Mouse (Mus musculus): Measurements from ENCODE around the gene Nfatc2. TPM values are rescaled to one million over a fixed set of nuclear protein-coding genes. Genes with fewer than 3 reads are reported as not detected.

Nfatc2 gene
- polyA plus RNA-seq, 1 experiment from 2014 or later: 3.3 TPM

GRCm38 (mm10) chr2:168586512-168586911 is 14.9 kb downstream of the Nfatc2 start:
- H3K4me1 ChIP-seq (ENCODE audit: control insufficient read depth, insufficient read depth, low read length): peaks cover 9% of the 10 kb centered on the region; the same call in 1 of the 2 replicates
- no peak overlapping the region for H3K9ac ChIP-seq (ENCODE audit: low read length)
- no peak overlapping the region for H3K4me3 ChIP-seq (replicated peaks; ENCODE audit: low read length)
- no peaks in the 10 kb centered on the region for H3K36me3 ChIP-seq (ENCODE audit: control insufficient read depth, insufficient read depth, low read length)
- H3K27ac ChIP-seq (ENCODE audit: low read length): no peak overlapping the region
- no peaks in the 10 kb centered on the region for H3K9me3 ChIP-seq (replicated peaks; ENCODE audit: control insufficient read depth, low read length)
- no peak for ATAC-seq (ENCODE audit: insufficient read depth, low FRiP score)
- peaks cover 11% of the 10 kb centered on the region; the same call in 1 of the 2 replicates for H3K27me3 ChIP-seq (ENCODE audit: control insufficient read depth, insufficient read depth, low read length)
- no peak overlapping the region for H3K4me2 ChIP-seq (ENCODE audit: low read depth, low read length)
- WGBS: 82% methylated on average over 12 of the region's 12 CpGs

- H3K36me3 ChIP-seq (ENCODE audit: control insufficient read depth, insufficient read depth, low read length): no peaks in the 10 kb centered on the region
- H3K4me2 ChIP-seq (ENCODE audit: low read depth, low read length): no peak overlapping the region
- no peaks in the 10 kb centered on the region for H3K9me3 ChIP-seq (replicated peaks; ENCODE audit: control insufficient read depth, low read length)
- H3K4me3 ChIP-seq (replicated peaks; ENCODE audit: low read length): no peak overlapping the region
- H3K27me3 ChIP-seq (ENCODE audit: control insufficient read depth, insufficient read depth, low read length): peaks cover 9% of the 10 kb centered on the region; the same call in 1 of the 2 replicates
- 78% methylated on average over 6 of the region's 6 CpGs for WGBS
- H3K4me1 ChIP-seq (ENCODE audit: control insufficient read depth, insufficient read depth, low read length): peaks cover 13% of the 10 kb centered on the region
- H3K9ac ChIP-seq (ENCODE audit: low read length): no peak overlapping the region
- no peak for ATAC-seq (ENCODE audit: insufficient read depth, low FRiP score)
- H3K27ac ChIP-seq (ENCODE audit: low read length): no peak overlapping the region
Measured at GRCm38 (mm10) chr2:168584857-168585256, 16.6 kb downstream of the Nfatc2 start.

- Histone ChIP-seq H3K4me1 (ENCODE audit: control insufficient read depth, insufficient read depth, low read length) (peaks cover 15% of the 10 kb centered on the region), H3K27ac (ENCODE audit: low read length) (no peak overlapping the region), H3K36me3 (ENCODE audit: control insufficient read depth, insufficient read depth, low read length) (no peaks in the 10 kb centered on the region), H3K9me3 (replicated peaks; ENCODE audit: control insufficient read depth, low read length) (no peaks in the 10 kb centered on the region), H3K4me2 (ENCODE audit: low read depth, low read length) (no peak overlapping the region), H3K4me3 (replicated peaks; ENCODE audit: low read length) (no peak overlapping the region), H3K27me3 (ENCODE audit: control insufficient read depth, insufficient read depth, low read length) (peaks cover 5% of the 10 kb centered on the region; the same call in 1 of the 2 replicates), H3K9ac (ENCODE audit: low read length) (no peak overlapping the region)
- whole genome bisulfite sequencing: 70% methylated on average over 8 of the region's 8 CpGs
- no peak for ATAC-seq (ENCODE audit: insufficient read depth, low FRiP score)
Measured at GRCm38 (mm10) chr2:168584408-168584807, 17.0 kb downstream of the Nfatc2 start.

- 66% methylated on average over 5 of the region's 5 CpGs for WGBS
- H3K27me3 ChIP-seq (ENCODE audit: control insufficient read depth, insufficient read depth, low read length): no peaks in the 10 kb centered on the region
- H3K4me3 ChIP-seq (replicated peaks; ENCODE audit: low read length): no peak overlapping the region
- peaks cover 22% of the 10 kb centered on the region for H3K4me1 ChIP-seq (ENCODE audit: control insufficient read depth, insufficient read depth, low read length)
- no peaks in the 10 kb centered on the region for H3K36me3 ChIP-seq (ENCODE audit: control insufficient read depth, insufficient read depth, low read length)
- no peak overlapping the region; the same call in 1 of the 2 replicates for H3K9ac ChIP-seq (ENCODE audit: low read length)
- no peaks in the 10 kb centered on the region for H3K9me3 ChIP-seq (replicated peaks; ENCODE audit: control insufficient read depth, low read length)
- H3K27ac ChIP-seq (ENCODE audit: low read length): no peak overlapping the region
- no peak overlapping the region for H3K4me2 ChIP-seq (ENCODE audit: low read depth, low read length)
- no peak for ATAC-seq (ENCODE audit: insufficient read depth, low FRiP score)
Measured at GRCm38 (mm10) chr2:168583084-168583483, 18.4 kb downstream of the Nfatc2 start.

- peaks cover 36% of the 10 kb centered on the region for H3K4me1 ChIP-seq (ENCODE audit: control insufficient read depth, insufficient read depth, low read length)
- 54% methylated on average over 6 of the region's 6 CpGs for WGBS
- H3K4me3 ChIP-seq (replicated peaks; ENCODE audit: low read length): no peak overlapping the region
- peak overlapping the region; percentile 45; the same call in 1 of the 2 replicates for H3K9ac ChIP-seq (ENCODE audit: low read length)
- H3K4me2 ChIP-seq (ENCODE audit: low read depth, low read length): no peak overlapping the region
- no peak overlapping the region for H3K27ac ChIP-seq (ENCODE audit: low read length)
- no peaks in the 10 kb centered on the region for H3K27me3 ChIP-seq (ENCODE audit: control insufficient read depth, insufficient read depth, low read length)
- no peaks in the 10 kb centered on the region for H3K9me3 ChIP-seq (replicated peaks; ENCODE audit: control insufficient read depth, low read length)
- H3K36me3 ChIP-seq (ENCODE audit: control insufficient read depth, insufficient read depth, low read length): no peaks in the 10 kb centered on the region
- no peak for ATAC-seq (ENCODE audit: insufficient read depth, low FRiP score)
Measured at GRCm38 (mm10) chr2:168581207-168581854, 20.1 kb downstream of the Nfatc2 start.

- Histone ChIP-seq H3K9me3 (replicated peaks; ENCODE audit: control insufficient read depth, low read length) (no peaks in the 10 kb centered on the region), H3K4me3 (replicated peaks; ENCODE audit: low read length) (no peak overlapping the region), H3K4me1 (ENCODE audit: control insufficient read depth, insufficient read depth, low read length) (peaks cover 39% of the 10 kb centered on the region), H3K36me3 (ENCODE audit: control insufficient read depth, insufficient read depth, low read length) (no peaks in the 10 kb centered on the region), H3K27me3 (ENCODE audit: control insufficient read depth, insufficient read depth, low read length) (no peaks in the 10 kb centered on the region), H3K4me2 (ENCODE audit: low read depth, low read length) (peak overlapping the region; percentile 19; the same call in 1 of the 2 replicates), H3K9ac (ENCODE audit: low read length) (peak overlapping the region; percentile 28), H3K27ac (ENCODE audit: low read length) (no peak overlapping the region)
- no peak for ATAC-seq (ENCODE audit: insufficient read depth, low FRiP score)
- 49% methylated on average over 22 of the region's 22 CpGs for WGBS
Measured at GRCm38 (mm10) chr2:168580295-168580915, 21.1 kb downstream of the Nfatc2 start.

GRCm38 (mm10) chr2:168579601-168580130 is 21.8 kb downstream of the Nfatc2 start:
- WGBS: 70% methylated on average over 15 of the region's 15 CpGs
- Histone ChIP-seq H3K36me3 (ENCODE audit: control insufficient read depth, insufficient read depth, low read length) (no peaks in the 10 kb centered on the region), H3K27me3 (ENCODE audit: control insufficient read depth, insufficient read depth, low read length) (no peaks in the 10 kb centered on the region), H3K9me3 (replicated peaks; ENCODE audit: control insufficient read depth, low read length) (no peaks in the 10 kb centered on the region), H3K4me3 (replicated peaks; ENCODE audit: low read length) (no peak overlapping the region), H3K9ac (ENCODE audit: low read length) (peak overlapping the region; percentile 49; the same call in 1 of the 2 replicates), H3K27ac (ENCODE audit: low read length) (peak overlapping the region; percentile 44; the same call in 1 of the 2 replicates), H3K4me2 (ENCODE audit: low read depth, low read length) (no peak overlapping the region), H3K4me1 (ENCODE audit: control insufficient read depth, insufficient read depth, low read length) (peaks cover 45% of the 10 kb centered on the region)
- ATAC-seq (ENCODE audit: insufficient read depth, low FRiP score): no peak

GRCm38 (mm10) chr2:168579109-168579508 is 22.3 kb downstream of the Nfatc2 start:
- Histone ChIP-seq H3K36me3 (ENCODE audit: control insufficient read depth, insufficient read depth, low read length) (no peaks in the 10 kb centered on the region), H3K9me3 (replicated peaks; ENCODE audit: control insufficient read depth, low read length) (no peaks in the 10 kb centered on the region), H3K4me1 (ENCODE audit: control insufficient read depth, insufficient read depth, low read length) (peaks cover 49% of the 10 kb centered on the region), H3K9ac (ENCODE audit: low read length) (no peak overlapping the region; the same call in 1 of the 2 replicates), H3K4me2 (ENCODE audit: low read depth, low read length) (no peak overlapping the region), H3K27me3 (ENCODE audit: control insufficient read depth, insufficient read depth, low read length) (no peaks in the 10 kb centered on the region), H3K27ac (ENCODE audit: low read length) (peak overlapping the region; percentile 38), H3K4me3 (replicated peaks; ENCODE audit: low read length) (no peak overlapping the region)
- WGBS: 72% methylated on average over 3 of the region's 3 CpGs
- ATAC-seq (ENCODE audit: insufficient read depth, low FRiP score): no peak

GRCm38 (mm10) chr2:168578132-168578531 is 23.3 kb downstream of the Nfatc2 start:
- ATAC-seq (ENCODE audit: insufficient read depth, low FRiP score): no peak
- WGBS: 48% methylated on average over 9 of the region's 9 CpGs

More at GRCm38 (mm10) chr2:168578132-168578531, 23.3 kb downstream of the Nfatc2 start:
- H3K4me1 ChIP-seq (ENCODE audit: control insufficient read depth, insufficient read depth, low read length): peaks cover 50% of the 10 kb centered on the region
- no peaks in the 10 kb centered on the region for H3K36me3 ChIP-seq (ENCODE audit: control insufficient read depth, insufficient read depth, low read length)
- no peak overlapping the region for H3K4me2 ChIP-seq (ENCODE audit: low read depth, low read length)
- H3K9me3 ChIP-seq (replicated peaks; ENCODE audit: control insufficient read depth, low read length): no peaks in the 10 kb centered on the region
- no peak overlapping the region for H3K9ac ChIP-seq (ENCODE audit: low read length)
- H3K27ac ChIP-seq (ENCODE audit: low read length): peak overlapping the region; percentile 5; the same call in 1 of the 2 replicates
- no peak overlapping the region for H3K4me3 ChIP-seq (replicated peaks; ENCODE audit: low read length)
- H3K27me3 ChIP-seq (ENCODE audit: control insufficient read depth, insufficient read depth, low read length): no peaks in the 10 kb centered on the region
